Mouse (Mus musculus) neural tube, embryonic 11.5 days (tissue): ENCODE measurements around the gene Wdpcp. TPM values are rescaled to one million over a fixed set of nuclear protein-coding genes. Genes with fewer than 3 reads are reported as not detected.

Experiments used
- ATAC-seq: fragments of 200-750 bp; cut with Nextera tagmentation; 2 replicates; pipeline ENCODE4 v1.8.0; 2017; ENCODE audit warnings: moderate number of reproducible peaks, mild to moderate bottlenecking, moderate TSS enrichment, moderate library complexity; ENCODE audit not compliant: insufficient read depth, low FRiP score, low TSS enrichment
- DNase-seq: peaks from one replicate; pipeline ENCODE4 v3.0.0-alpha.2; 2015; ENCODE audit warnings: low spot score
- H3K27ac ChIP-seq: fragments of 300-500 bp; sonication (generic); 2 replicates; pipeline ENCODE4 v1.5.1; 2014; ENCODE audit warnings: low read depth, mild to moderate bottlenecking, low read length
- H3K27me3 ChIP-seq: fragments of 300-500 bp; sonication (generic); 2 replicates; pipeline ENCODE4 v1.6.1; 2014; ENCODE audit warnings: mild to moderate bottlenecking, low read length, mixed read lengths; ENCODE audit not compliant: control insufficient read depth, insufficient read depth
- H3K36me3 ChIP-seq: fragments of 300-500 bp; sonication (generic); 2 replicates; pipeline ENCODE4 v1.6.1; 2014; ENCODE audit warnings: mild to moderate bottlenecking, low read length, moderate library complexity, mixed read lengths; ENCODE audit not compliant: control insufficient read depth, insufficient read depth
- H3K4me1 ChIP-seq: fragments of 300-500 bp; sonication (generic); 2 replicates; pipeline ENCODE4 v1.6.1; 2014; ENCODE audit warnings: low read length, mixed read lengths; ENCODE audit not compliant: control insufficient read depth, insufficient read depth
- H3K4me2 ChIP-seq: fragments of 300-500 bp; sonication (generic); 2 replicates; pipeline ENCODE4 v1.6.1; 2014; ENCODE audit warnings: low read depth, mild to moderate bottlenecking, moderate library complexity
- H3K4me3 ChIP-seq: fragments of 300-500 bp; sonication (generic); 2 replicates; pipeline ENCODE4 v1.5.1; 2014; ENCODE audit warnings: low read depth, low read length
- H3K9ac ChIP-seq: fragments of 300-500 bp; sonication (generic); 2 replicates; pipeline ENCODE4 v1.6.1; 2014; ENCODE audit warnings: mild to moderate bottlenecking, low read length
- H3K9me3 ChIP-seq: fragments of 300-500 bp; sonication (generic); 2 replicates; pipeline ENCODE4 v1.6.1; 2016; ENCODE audit warnings: low read length; ENCODE audit not compliant: control insufficient read depth
- WGBS: fragments of 180-500 bp; shearing (Covaris S2); extraction: QIAGEN DNeasy Blood & Tissue Kit; methylation state at CpG from one replicate; pipeline ENCODE4 v1.1.7; 2014; 5-methylcytosine and 5-hydroxymethylcytosine counted together
- polyA plus RNA-seq: library from polyadenylated mRNA; unstranded; fragments of >200 nt; fragmentation: Nextera tagmentation; extraction: Ambion mirVana; gene quantifications from 2 replicates; pipeline ENCODE4 v1.2.1, GENCODE M21; 2014

Wdpcp gene
- polyA plus RNA-seq, 1 experiment from 2014 or later: 8.8 TPM

GRCm38 (mm10) chr11:21677034-21677433, 105.0 kb downstream of the Wdpcp start:
- no peak overlapping the region for H3K27ac ChIP-seq
- no peak for ATAC-seq
- no peak overlapping the region for H3K4me2 ChIP-seq
- no peaks in the 10 kb centered on the region for H3K9me3 ChIP-seq
- no peak overlapping the region for H3K9ac ChIP-seq
- H3K27me3 ChIP-seq: no peaks in the 10 kb centered on the region
- DNase-seq: no peak
- no peaks in the 10 kb centered on the region for H3K36me3 ChIP-seq
- no peaks in the 10 kb centered on the region for H3K4me1 ChIP-seq
- 65% methylated on average over 2 of the region's 2 CpGs for WGBS
- no peak overlapping the region for H3K4me3 ChIP-seq

- Histone ChIP-seq H3K9me3 (no peaks in the 10 kb centered on the region), H3K36me3 (no peaks in the 10 kb centered on the region), H3K27ac (no peak overlapping the region), H3K4me3 (no peak overlapping the region), H3K27me3 (no peaks in the 10 kb centered on the region), H3K4me1 (no peaks in the 10 kb centered on the region), H3K9ac (no peak overlapping the region), H3K4me2 (no peak overlapping the region)
- DNase-seq: no peak
- 87% methylated on average over 6 of the region's 6 CpGs for WGBS
- ATAC-seq: no peak
These were observed 116.4 kb downstream of the Wdpcp start for GRCm38 (mm10) chr11:21688441-21688840.

GRCm38 (mm10) chr11:21690730-21691129, 118.7 kb downstream of the Wdpcp start:
- no peak overlapping the region for H3K9ac ChIP-seq
- H3K4me3 ChIP-seq: no peak overlapping the region
- no peak overlapping the region for H3K27ac ChIP-seq
- 95% methylated on average over 2 of the region's 2 CpGs for WGBS
- H3K36me3 ChIP-seq: no peaks in the 10 kb centered on the region
- H3K27me3 ChIP-seq: no peaks in the 10 kb centered on the region
- DNase-seq (no peak), ATAC-seq (no peak)
- no peaks in the 10 kb centered on the region for H3K9me3 ChIP-seq
- H3K4me2 ChIP-seq: no peak overlapping the region
- H3K4me1 ChIP-seq: no peaks in the 10 kb centered on the region

- ATAC-seq (no peak), DNase-seq (no peak)
- H3K27me3 ChIP-seq: no peaks in the 10 kb centered on the region
- H3K4me3 ChIP-seq: no peak overlapping the region
- no peak overlapping the region for H3K9ac ChIP-seq
- no peak overlapping the region for H3K27ac ChIP-seq
- no peaks in the 10 kb centered on the region for H3K36me3 ChIP-seq
- no peaks in the 10 kb centered on the region for H3K9me3 ChIP-seq
- H3K4me2 ChIP-seq: no peak overlapping the region
- WGBS: 92% methylated on average over 6 of the region's 6 CpGs
- H3K4me1 ChIP-seq: no peaks in the 10 kb centered on the region
These were observed 122.1 kb downstream of the Wdpcp start for GRCm38 (mm10) chr11:21694087-21694486.

GRCm38 (mm10) chr11:21697642-21698041, 125.6 kb downstream of the Wdpcp start:
- no peaks in the 10 kb centered on the region for H3K36me3 ChIP-seq
- H3K27me3 ChIP-seq: no peaks in the 10 kb centered on the region
- H3K4me3 ChIP-seq: no peak overlapping the region
- ATAC-seq (no peak), DNase-seq (no peak)
- WGBS: 77% methylated on average over 3 of the region's 3 CpGs
- H3K9ac ChIP-seq: no peak overlapping the region
- H3K4me1 ChIP-seq: no peaks in the 10 kb centered on the region
- no peak overlapping the region for H3K27ac ChIP-seq
- H3K4me2 ChIP-seq: no peak overlapping the region
- H3K9me3 ChIP-seq: no peaks in the 10 kb centered on the region

GRCm38 (mm10) chr11:21713508-21713907, 141.5 kb downstream of the Wdpcp start:
- Histone ChIP-seq H3K9ac (no peak overlapping the region), H3K4me3 (no peak overlapping the region), H3K4me2 (no peak overlapping the region), H3K4me1 (no peaks in the 10 kb centered on the region), H3K9me3 (no peaks in the 10 kb centered on the region), H3K36me3 (no peaks in the 10 kb centered on the region), H3K27me3 (no peaks in the 10 kb centered on the region), H3K27ac (no peak overlapping the region)
- no peak for DNase-seq
- ATAC-seq: no peak

GRCm38 (mm10) chr11:21714065-21714464, 142.0 kb downstream of the Wdpcp start:
- Histone ChIP-seq H3K9me3 (no peaks in the 10 kb centered on the region), H3K27me3 (no peaks in the 10 kb centered on the region), H3K4me2 (no peak overlapping the region), H3K36me3 (no peaks in the 10 kb centered on the region), H3K4me1 (no peaks in the 10 kb centered on the region), H3K4me3 (no peak overlapping the region), H3K27ac (no peak overlapping the region), H3K9ac (no peak overlapping the region)
- DNase-seq: no peak
- 82% methylated on average over 1 of the region's 1 CpGs for WGBS
- ATAC-seq: no peak

- Histone ChIP-seq H3K27ac (no peak overlapping the region), H3K9ac (no peak overlapping the region), H3K9me3 (no peaks in the 10 kb centered on the region), H3K27me3 (no peaks in the 10 kb centered on the region), H3K4me2 (no peak overlapping the region), H3K4me1 (no peaks in the 10 kb centered on the region), H3K36me3 (no peaks in the 10 kb centered on the region), H3K4me3 (no peak overlapping the region)
- ATAC-seq (no peak), DNase-seq (no peak)
- WGBS: 64% methylated on average over 1 of the region's 1 CpGs
These were observed 154.3 kb downstream of the Wdpcp start for GRCm38 (mm10) chr11:21726329-21726728.

GRCm38 (mm10) chr11:21729056-21729455, 157.0 kb downstream of the Wdpcp start:
- H3K9ac ChIP-seq: no peak overlapping the region
- H3K9me3 ChIP-seq: no peaks in the 10 kb centered on the region
- no peak overlapping the region for H3K4me2 ChIP-seq
- DNase-seq: no peak
- H3K27me3 ChIP-seq: no peaks in the 10 kb centered on the region
- H3K27ac ChIP-seq: no peak overlapping the region
- H3K4me1 ChIP-seq: no peaks in the 10 kb centered on the region
- no peak for ATAC-seq
- no peak overlapping the region for H3K4me3 ChIP-seq
- no peaks in the 10 kb centered on the region for H3K36me3 ChIP-seq
- 84% methylated on average over 5 of the region's 5 CpGs for WGBS
